Mouse (Mus musculus): ENCODE measurements around the gene Adamts17. TPM values are rescaled to one million over a fixed set of nuclear protein-coding genes. Genes with fewer than 3 reads are reported as not detected.

Adamts17 gene
- polyA plus RNA-seq, 1 experiment from 2014 or later = 3.6 TPM

DNA sequence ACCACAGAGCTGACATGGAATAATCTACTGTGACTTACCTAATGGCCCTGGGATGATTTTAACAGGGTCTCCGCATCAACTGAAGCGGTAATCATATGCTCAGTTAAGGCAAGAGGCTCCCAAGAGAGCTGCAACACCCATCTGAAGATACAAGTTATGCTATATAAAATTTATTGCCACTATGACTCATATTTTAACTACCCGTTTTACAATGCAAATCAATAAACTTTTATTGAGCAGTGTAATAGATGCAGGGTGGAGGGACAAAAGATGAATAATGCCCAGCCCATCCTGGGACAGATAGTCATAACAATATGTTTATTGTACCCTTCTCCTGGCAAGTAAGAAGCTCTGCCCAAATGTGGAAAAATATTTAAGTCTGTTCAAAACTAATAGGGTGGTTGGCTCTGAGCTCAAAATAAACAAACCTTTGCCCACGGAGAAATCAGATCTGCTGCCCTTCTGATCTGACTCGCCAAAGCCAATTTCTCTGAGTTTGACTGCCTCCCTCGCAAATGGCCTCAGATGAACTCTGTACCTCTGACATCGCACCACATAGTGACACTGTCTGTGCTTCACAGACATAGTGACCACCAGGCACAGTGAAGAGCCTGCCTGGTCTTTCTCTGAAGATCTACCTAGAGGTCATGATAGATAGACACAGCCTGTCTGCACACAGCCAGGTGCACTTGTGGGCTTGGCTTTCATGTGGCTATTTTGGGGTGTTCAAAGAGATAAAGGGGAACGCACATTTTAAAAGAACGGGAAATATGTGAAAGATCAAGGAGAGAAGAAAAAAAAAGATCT lies 329.4 kb downstream of the Adamts17 start:
- no peaks in the 10 kb centered on the region for H3K4me1 ChIP-seq (ENCODE audit: insufficient read depth, low read length)
- no peak overlapping the region for H3K4me2 ChIP-seq (replicated peaks; ENCODE audit: low read depth, low read length)
- H3K9me3 ChIP-seq (ENCODE audit: low read length) = 0 out of 2 replicates have a peak, but pooled peaks cover 6% of the 10 kb centered on the region
- ATAC-seq (ENCODE audit: low FRiP score, low TSS enrichment) = no peak
- H3K36me3 ChIP-seq (ENCODE audit: insufficient read depth, low read length) = no peaks in the 10 kb centered on the region
- no peak overlapping the region for H3K4me3 ChIP-seq (ENCODE audit: low read length)
- H3K27me3 ChIP-seq (ENCODE audit: insufficient read depth, low read length) = no peaks in the 10 kb centered on the region
- no peak overlapping the region for H3K27ac ChIP-seq (ENCODE audit: low read length)
- 49% methylated on average over 9 of the region's 9 CpGs for WGBS
- no peak overlapping the region for H3K9ac ChIP-seq (replicated peaks; ENCODE audit: low read length)

DNA sequence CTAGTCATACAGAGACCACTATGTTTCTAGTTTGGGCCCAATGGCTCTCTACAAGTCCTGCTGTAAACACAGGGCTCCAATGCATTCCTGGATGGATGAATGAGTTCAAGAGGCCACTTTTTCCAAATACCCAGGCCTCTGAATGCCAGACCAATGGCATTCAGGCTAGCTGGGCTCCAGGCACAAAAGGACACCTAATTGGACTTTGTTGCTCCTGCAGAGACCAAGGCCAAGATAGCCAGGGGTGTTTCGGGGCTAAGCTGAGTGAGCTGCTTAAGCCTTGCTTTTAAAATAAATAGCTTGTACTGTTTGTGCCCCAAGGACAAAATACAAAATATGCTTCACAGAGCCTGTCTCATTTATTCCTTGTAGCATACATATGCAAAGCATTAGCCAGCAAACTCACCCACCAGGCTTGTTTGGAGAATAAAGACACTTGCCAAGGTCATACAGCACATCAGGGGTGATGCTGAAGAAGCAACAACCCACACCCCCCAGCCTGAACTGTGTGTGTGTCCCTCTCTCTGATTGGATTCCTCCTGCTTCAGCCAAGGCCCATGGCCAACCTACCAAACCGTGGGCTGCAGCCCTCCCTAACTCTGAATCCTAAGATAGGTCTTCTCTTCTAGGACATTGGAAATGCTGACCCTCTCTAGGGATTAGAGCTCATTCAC lies 334.1 kb downstream of the Adamts17 start:
- Histone ChIP-seq H3K27me3 (ENCODE audit: insufficient read depth, low read length) (no peaks in the 10 kb centered on the region), H3K9ac (replicated peaks; ENCODE audit: low read length) (no peak overlapping the region), H3K4me1 (ENCODE audit: insufficient read depth, low read length) (no peaks in the 10 kb centered on the region), H3K9me3 (ENCODE audit: low read length) (no peaks in the 10 kb centered on the region), H3K27ac (ENCODE audit: low read length) (no peak overlapping the region), H3K4me2 (replicated peaks; ENCODE audit: low read depth, low read length) (no peak overlapping the region), H3K36me3 (ENCODE audit: insufficient read depth, low read length) (no peaks in the 10 kb centered on the region), H3K4me3 (ENCODE audit: low read length) (no peak overlapping the region)
- ATAC-seq (ENCODE audit: low FRiP score, low TSS enrichment) = no peak
- 83% methylated on average over 2 of the region's 2 CpGs for WGBS

DNA sequence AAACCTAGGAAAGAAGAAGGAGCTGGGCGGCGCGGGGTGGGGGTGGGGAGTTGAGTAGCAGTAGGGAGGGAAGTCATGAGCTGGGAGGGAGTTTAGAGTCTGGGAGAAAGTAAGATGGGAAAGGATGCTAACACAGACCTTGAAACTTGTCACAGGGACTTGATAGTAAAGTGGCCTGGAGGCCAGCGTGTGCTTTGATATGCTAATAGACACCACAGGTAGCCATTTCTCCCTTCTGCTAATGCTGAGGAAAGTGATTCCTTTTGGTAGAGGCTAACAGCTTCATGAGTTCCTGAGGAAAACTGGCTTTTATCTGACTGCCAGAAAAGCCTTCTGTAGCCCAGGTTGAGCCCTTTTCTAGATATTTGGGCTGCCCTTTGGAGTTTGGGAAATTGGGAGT lies 344.3 kb downstream of the Adamts17 start:
- Histone ChIP-seq H3K4me3 (ENCODE audit: low read length) (no peak overlapping the region), H3K9me3 (ENCODE audit: low read length) (no peaks in the 10 kb centered on the region; the same call in 1 of the 2 replicates), H3K4me1 (ENCODE audit: insufficient read depth, low read length) (no peaks in the 10 kb centered on the region), H3K36me3 (ENCODE audit: insufficient read depth, low read length) (no peaks in the 10 kb centered on the region), H3K27me3 (ENCODE audit: insufficient read depth, low read length) (no peaks in the 10 kb centered on the region), H3K9ac (replicated peaks; ENCODE audit: low read length) (no peak overlapping the region), H3K4me2 (replicated peaks; ENCODE audit: low read depth, low read length) (no peak overlapping the region), H3K27ac (ENCODE audit: low read length) (no peak overlapping the region)
- ATAC-seq (ENCODE audit: low FRiP score, low TSS enrichment) = no peak
- WGBS = 24% methylated on average over 4 of the region's 4 CpGs

DNA sequence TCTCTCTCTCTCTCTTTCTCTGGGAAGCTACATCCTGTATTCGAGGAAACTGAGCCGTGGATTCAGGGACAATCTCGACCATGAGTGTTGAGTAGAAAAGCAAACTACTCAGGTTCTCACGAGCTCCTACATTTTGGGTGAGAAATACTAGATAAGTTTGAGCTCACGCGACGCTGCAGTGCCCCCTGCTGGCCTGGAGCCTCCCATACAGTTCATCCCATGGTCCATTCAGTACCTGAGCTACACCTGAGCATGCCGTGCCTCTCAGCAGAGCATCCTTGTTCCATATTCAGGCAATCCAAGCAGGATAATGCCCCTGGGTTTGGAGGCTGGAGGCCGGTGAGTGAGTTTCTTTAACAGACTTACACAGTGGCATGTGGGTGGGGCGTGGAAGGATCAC lies 359.9 kb downstream of the Adamts17 start:
- 17% methylated on average over 10 of the region's 10 CpGs for WGBS
- ATAC-seq (ENCODE audit: low FRiP score, low TSS enrichment) = no peak
- no peak overlapping the region for H3K4me2 ChIP-seq (replicated peaks; ENCODE audit: low read depth, low read length)

More for the DNA sequence above, 359.9 kb downstream of the Adamts17 start:
- Histone ChIP-seq H3K9me3 (ENCODE audit: low read length) (no peaks in the 10 kb centered on the region), H3K27ac (ENCODE audit: low read length) (no peak overlapping the region), H3K4me3 (ENCODE audit: low read length) (no peak overlapping the region), H3K4me1 (ENCODE audit: insufficient read depth, low read length) (no peaks in the 10 kb centered on the region), H3K9ac (replicated peaks; ENCODE audit: low read length) (no peak overlapping the region), H3K36me3 (ENCODE audit: insufficient read depth, low read length) (no peaks in the 10 kb centered on the region), H3K27me3 (ENCODE audit: insufficient read depth, low read length) (no peaks in the 10 kb centered on the region)

Other genes with a start within 250 kb of the Adamts17 start
- gene Asb7, start 150.1 kb upstream of the Adamts17 start, polyA plus RNA-seq (2015; fragmentation: Nextera tagmentation; extraction: Ambion mirVana) = 16.4 and 16.9 TPM in 2 replicates
- gene Lins1, start 149.8 kb upstream of the Adamts17 start, polyA plus RNA-seq (2015; fragmentation: Nextera tagmentation; extraction: Ambion mirVana) = 20.4 and 20.6 TPM in 2 replicates
- 1.7 and 2.7 TPM in 2 replicates for gene Cers3, start 96.2 kb upstream of the Adamts17 start, polyA plus RNA-seq (2015; fragmentation: Nextera tagmentation; extraction: Ambion mirVana)